Mouse (Mus musculus) ES-Bruce4 (cell line): ENCODE measurements around the gene Dchs2. TPM values are rescaled to one million over a fixed set of nuclear protein-coding genes. Genes with fewer than 3 reads are reported as not detected.

ENCODE experiments used
- H3K27ac ChIP-seq: 2 replicates; pipeline ENCODE4 v1.5.1; 2012; ENCODE audit warnings: low read length, inconsistent platforms; ENCODE audit not compliant: insufficient read depth
- H3K27me3 ChIP-seq: 2 replicates; pipeline ENCODE4 v1.6.1; 2012; ENCODE audit warnings: mild to moderate bottlenecking, low read length, inconsistent platforms; ENCODE audit not compliant: control insufficient read depth, poor library complexity, insufficient read depth, severe bottlenecking
- H3K36me3 ChIP-seq: 2 replicates; pipeline ENCODE4 v1.6.1; 2012; ENCODE audit warnings: inconsistent platforms, mild to moderate bottlenecking, low read length, moderate library complexity; ENCODE audit not compliant: control insufficient read depth, poor library complexity, insufficient read depth, severe bottlenecking
- H3K4me1 ChIP-seq: one replicate; pipeline ENCODE4 v1.8.1; 2011; ENCODE audit warnings: low read length; ENCODE audit not compliant: control insufficient read depth, insufficient read depth
- H3K4me3 ChIP-seq: 2 replicates; pipeline ENCODE4 v1.5.1; 2011; ENCODE audit warnings: low read depth, mild to moderate bottlenecking, low read length
- H3K9ac ChIP-seq: 2 replicates; pipeline ENCODE4 v1.6.1; 2012; ENCODE audit warnings: low read depth, mild to moderate bottlenecking, inconsistent platforms; ENCODE audit not compliant: poor library complexity, severe bottlenecking
- H3K9me3 ChIP-seq: replicated peaks from 2 replicates; pipeline ENCODE4 v1.6.1; 2012; ENCODE audit warnings: mild to moderate bottlenecking, low read length, inconsistent platforms; ENCODE audit not compliant: control insufficient read depth, poor library complexity, insufficient read depth, severe bottlenecking
- CTCF ChIP-seq: IDR thresholded peaks from one replicate; pipeline ENCODE4 v1.8.1; 2011; ENCODE audit warnings: low read depth, low read length
- EP300 ChIP-seq: IDR thresholded peaks from 2 replicates; pipeline ENCODE4 v1.6.1; 2011; ENCODE audit warnings: low read depth, low read length; ENCODE audit not compliant: insufficient read depth
- POLR2A ChIP-seq: IDR thresholded peaks from one replicate; pipeline ENCODE4 v1.8.1; 2011; ENCODE audit warnings: low read length; ENCODE audit not compliant: insufficient read depth
- polyA plus RNA-seq: library from polyadenylated mRNA; stranded (reverse); fragments of >200 nt; gene quantifications from 2 replicates; pipeline ENCODE4 v1.2.4, GENCODE M21; 2011; ENCODE audit warnings: low read depth; ENCODE audit not compliant: missing spikeins, insufficient read depth, insufficient read length

Dchs2 gene
- polyA plus RNA-seq, 1 experiment = 0.18 TPM

- no peak overlapping the region for H3K4me3 ChIP-seq
These were observed 143.2 kb downstream of the Dchs2 start for GRCm38 (mm10) chr3:83270982-83271381.

GRCm38 (mm10) chr3:83273555-83274244 lies 146.0 kb downstream of the Dchs2 start:
- Histone ChIP-seq H3K4me1 (no peaks in the 10 kb centered on the region), H3K27ac (no peak overlapping the region), H3K9ac (no peak overlapping the region), H3K4me3 (no peak overlapping the region), H3K36me3 (no peaks in the 10 kb centered on the region), H3K9me3 (no peaks in the 10 kb centered on the region), H3K27me3 (no peaks in the 10 kb centered on the region)
- TF ChIP-seq EP300 = no peak
- no peak for TF ChIP-seq POLR2A
- no peak for TF ChIP-seq CTCF

More at GRCm38 (mm10) chr3:83270982-83271381, 143.2 kb downstream of the Dchs2 start:
- H3K36me3 ChIP-seq = no peaks in the 10 kb centered on the region
- H3K27ac ChIP-seq = no peak overlapping the region
- no peaks in the 10 kb centered on the region for H3K9me3 ChIP-seq
- H3K27me3 ChIP-seq = no peaks in the 10 kb centered on the region
- H3K9ac ChIP-seq = no peak overlapping the region
- H3K4me1 ChIP-seq = no peaks in the 10 kb centered on the region
- TF ChIP-seq EP300 = no peak
- no peak for TF ChIP-seq POLR2A
- TF ChIP-seq CTCF = no peak

GRCm38 (mm10) chr3:83275703-83276102 lies 148.0 kb downstream of the Dchs2 start:
- Histone ChIP-seq H3K9ac (no peak overlapping the region), H3K4me3 (no peak overlapping the region), H3K27me3 (no peaks in the 10 kb centered on the region), H3K27ac (no peak overlapping the region), H3K9me3 (no peaks in the 10 kb centered on the region), H3K36me3 (no peaks in the 10 kb centered on the region), H3K4me1 (no peaks in the 10 kb centered on the region)
- TF ChIP-seq EP300 (no peak), CTCF (no peak), POLR2A (no peak)

GRCm38 (mm10) chr3:83283882-83284281 lies 156.1 kb downstream of the Dchs2 start:
- no peak overlapping the region for H3K4me3 ChIP-seq
- H3K36me3 ChIP-seq = no peaks in the 10 kb centered on the region
- H3K27me3 ChIP-seq = no peaks in the 10 kb centered on the region
- no peak overlapping the region for H3K27ac ChIP-seq
- no peak for TF ChIP-seq CTCF
- TF ChIP-seq POLR2A = no peak
- TF ChIP-seq EP300 = no peak
- H3K9me3 ChIP-seq = no peaks in the 10 kb centered on the region
- no peaks in the 10 kb centered on the region for H3K4me1 ChIP-seq
- H3K9ac ChIP-seq = no peak overlapping the region

- no peak overlapping the region for H3K9ac ChIP-seq
- H3K27me3 ChIP-seq = no peaks in the 10 kb centered on the region
- peak overlapping the region; percentile 35 for H3K4me3 ChIP-seq
- H3K4me1 ChIP-seq = no peaks in the 10 kb centered on the region
- H3K9me3 ChIP-seq = no peaks in the 10 kb centered on the region
- TF ChIP-seq POLR2A (no peak), CTCF (peak; percentile 53), EP300 (no peak)
- no peak overlapping the region for H3K27ac ChIP-seq
- no peaks in the 10 kb centered on the region for H3K36me3 ChIP-seq
These were observed 159.2 kb downstream of the Dchs2 start for GRCm38 (mm10) chr3:83286975-83287405.

- Histone ChIP-seq H3K4me3 (no peak overlapping the region), H3K9me3 (no peaks in the 10 kb centered on the region), H3K36me3 (no peaks in the 10 kb centered on the region), H3K9ac (no peak overlapping the region), H3K27me3 (no peaks in the 10 kb centered on the region), H3K27ac (no peak overlapping the region), H3K4me1 (no peaks in the 10 kb centered on the region)
- TF ChIP-seq EP300 (no peak), CTCF (no peak), POLR2A (no peak)
These were observed 160.5 kb downstream of the Dchs2 start for GRCm38 (mm10) chr3:83288118-83288840.
